Mouse (Mus musculus) kidney, adult 2 months (tissue): Measurements from ENCODE around the gene Rfc5.

Source experiments
- CTCF ChIP-seq: fragments of 200-500 bp; conservative IDR thresholded peaks from 2 replicates; pipeline ENCODE4 v1.5.1; 2011; ENCODE audit warnings: low read depth, mild to moderate bottlenecking, control low read depth, low read length, moderate library complexity, mixed read lengths; ENCODE audit not compliant: insufficient read depth, insufficient read length
- POLR2A ChIP-seq: fragments of 200-500 bp; IDR thresholded peaks from one replicate; pipeline ENCODE4 v1.6.1; 2011; ENCODE audit warnings: low read depth, low read length, control low read depth

DNA sequence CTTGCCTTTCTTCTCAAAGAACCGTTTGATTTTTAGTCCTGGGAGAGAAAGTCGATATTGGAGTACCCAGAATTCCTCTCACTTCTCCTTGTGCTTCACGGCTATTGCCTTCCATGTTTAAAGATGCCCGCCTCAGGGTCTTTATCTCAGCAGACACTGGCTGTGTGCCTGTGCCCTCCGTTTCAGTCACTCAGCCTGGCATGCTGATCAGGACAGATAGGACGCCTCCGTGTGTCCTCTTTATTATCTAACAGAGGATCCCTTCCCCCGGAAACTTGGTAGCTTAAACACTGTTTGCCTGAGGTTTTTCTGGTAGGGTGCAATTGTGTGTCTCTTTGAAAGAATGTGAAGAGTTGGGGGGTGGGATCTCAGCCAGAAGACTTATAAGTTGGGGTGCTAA, 50.3 kb downstream of the Rfc5 start:
- TF ChIP-seq POLR2A (no peak), CTCF (no peak)
